Mouse (Mus musculus) gastrocnemius, postnatal 36 days (tissue): ENCODE results near the gene Dao. TPM values are rescaled to one million over a fixed set of nuclear protein-coding genes. Genes with fewer than 3 reads are reported as not detected.

ENCODE experiments used
- DNase-seq, 2 experiments: peaks; one replicate each; pipeline ENCODE4 v3.0.0; 2022
- intact Hi-C: fragments of 180-260 bp; cut with DNase I; formaldehyde crosslinking; loops from one replicate; pipeline ENCODE4 v1.15.1; 2025
- total RNA-seq, 2 experiments: library from RNA; stranded (reverse); gene quantifications; 2 replicates each; pipeline ENCODE4 v1.2.3; 2021

Dao gene
- total RNA-seq, 2 experiments from 2014 or later: not detected

GRCm38 (mm10) chr5:113981171-113981570 lies 22.3 kb upstream of the Dao start:
- intact Hi-C loops: no loop called here
- no peak for DNase-seq

GRCm38 (mm10) chr5:113981843-113982242 lies 21.7 kb upstream of the Dao start:
- DNase-seq: no peak
- intact Hi-C loops: no loop called here

- no peak for DNase-seq
- intact Hi-C loops: no loop called here
Measured at GRCm38 (mm10) chr5:113983541-113983940, 20.0 kb upstream of the Dao start.

GRCm38 (mm10) chr5:113984025-113984740 lies 19.3 kb upstream of the Dao start:
- DNase-seq: no peak
- intact Hi-C loops: no loop called here

- intact Hi-C loops: no loop called here
- no peak for DNase-seq
Measured at GRCm38 (mm10) chr5:113985737-113986136, 17.8 kb upstream of the Dao start.

- peak; percentile 58 to 74 for DNase-seq
- intact Hi-C loops: no loop called here
Measured at GRCm38 (mm10) chr5:113986182-113986961, 17.1 kb upstream of the Dao start.

GRCm38 (mm10) chr5:113989437-113990024 lies 14.0 kb upstream of the Dao start:
- intact Hi-C loops: no loop called here
- DNase-seq: no peak

GRCm38 (mm10) chr5:113990593-113990992 lies 12.9 kb upstream of the Dao start:
- intact Hi-C loops: no loop called here
- DNase-seq: no peak

- intact Hi-C loops: no loop called here
- DNase-seq: no peak
Measured at GRCm38 (mm10) chr5:113991141-113991540, 12.4 kb upstream of the Dao start.

- DNase-seq: peak in 1 of 2 experiments; percentile 20
- intact Hi-C loops: loop anchor here (2.0 kb wide), 1 partner anchor 38 kb away; no protein-coding TSS in a partner anchor
Measured at GRCm38 (mm10) chr5:113992339-113992831, 11.1 kb upstream of the Dao start.

- peak in 1 of 2 experiments; percentile 46 for DNase-seq
- intact Hi-C loops: loop anchor here (2.0 kb wide), 1 partner anchor 38 kb away; no protein-coding TSS in a partner anchor
Measured at GRCm38 (mm10) chr5:113993031-113993486, 10.4 kb upstream of the Dao start.

GRCm38 (mm10) chr5:113993487-113994465 lies 9.7 kb upstream of the Dao start, which contains the start of gene Ssh1:
Gene Ssh1 (minus strand): TSS chr5:113993894.
- intact Hi-C loops: loop anchor here (2.0 kb wide), 1 partner anchor 39 kb away; no protein-coding TSS in a partner anchor
- peak; percentile 87 to 89 for DNase-seq

GRCm38 (mm10) chr5:113996458-113996857 lies 7.0 kb upstream of the Dao start:
- DNase-seq: no peak
- intact Hi-C loops: no loop called here

- intact Hi-C loops: no loop called here
- no peak for DNase-seq
Measured at GRCm38 (mm10) chr5:113999382-113999781, 4.1 kb upstream of the Dao start.

- DNase-seq: no peak
- intact Hi-C loops: no loop called here
Measured at GRCm38 (mm10) chr5:114004573-114004972, 1.1 kb downstream of the Dao start.

- intact Hi-C loops: no loop called here
Measured at GRCm38 (mm10) chr5:114005100-114005499, 1.6 kb downstream of the Dao start.

GRCm38 (mm10) chr5:114006974-114007373 lies 3.5 kb downstream of the Dao start:
- DNase-seq: no peak
- intact Hi-C loops: no loop called here

More at GRCm38 (mm10) chr5:114005100-114005499, 1.6 kb downstream of the Dao start:
- DNase-seq: no peak

- intact Hi-C loops: no loop called here
- DNase-seq: no peak
Measured at GRCm38 (mm10) chr5:114007753-114008453, 4.4 kb downstream of the Dao start.

- no peak for DNase-seq
- intact Hi-C loops: no loop called here
Measured at GRCm38 (mm10) chr5:114009049-114009448, 5.5 kb downstream of the Dao start.
